Mouse (Mus musculus): ENCODE data around the gene Sept8.

The Sept8 gene

GRCm38 (mm10) chr11:53583151-53583550 lies 64.1 kb downstream of the Sept8 start:
- no peak for DNase-seq (ENCODE audit: low read depth, low spot score)

- peak; percentile 11 for DNase-seq (ENCODE audit: low read depth, low spot score)
Measured at GRCm38 (mm10) chr11:53584849-53585248, 65.8 kb downstream of the Sept8 start.

- no peak for DNase-seq (ENCODE audit: low read depth, low spot score)
Measured at GRCm38 (mm10) chr11:53585510-53585909, 66.5 kb downstream of the Sept8 start.

GRCm38 (mm10) chr11:53588279-53588678 lies 69.2 kb downstream of the Sept8 start:
- no peak for DNase-seq (ENCODE audit: low read depth, low spot score)

GRCm38 (mm10) chr11:53590368-53590768 lies 71.3 kb downstream of the Sept8 start:
- DNase-seq (ENCODE audit: low read depth, low spot score), result peak; percentile 53

- no peak for DNase-seq (ENCODE audit: low read depth, low spot score)
Measured at GRCm38 (mm10) chr11:53591116-53591515, 72.1 kb downstream of the Sept8 start.
